Mouse (Mus musculus): ENCODE data around the gene Osbpl2. TPM values are rescaled to one million over a fixed set of nuclear protein-coding genes. Genes with fewer than 3 reads are reported as not detected.
A peak's percentile ranks its signal among the peaks of the same experiment; 100 is the strongest.

Gene Osbpl2
- polyA plus RNA-seq, 1 experiment from 2014 or later: 59.9 TPM

- Histone ChIP-seq H3K4me3 (ENCODE audit: low read depth, low read length) (no peak overlapping the region), H3K4me2 (ENCODE audit: low read length) (no peak overlapping the region), H3K4me1 (ENCODE audit: control insufficient read depth, insufficient read depth, low read length) (no peaks in the 10 kb centered on the region), H3K27me3 (replicated peaks; ENCODE audit: control insufficient read depth, insufficient read depth, low read length) (no peaks in the 10 kb centered on the region), H3K27ac (ENCODE audit: low read depth, low read length) (no peak overlapping the region), H3K9ac (ENCODE audit: low read length) (no peak overlapping the region), H3K9me3 (replicated peaks; ENCODE audit: control insufficient read depth, low read length) (no peaks in the 10 kb centered on the region), H3K36me3 (ENCODE audit: control insufficient read depth, insufficient read depth, low read length) (peaks cover 35% of the 10 kb centered on the region)
- DNase-seq (ENCODE audit: low spot score): no peak
- WGBS: 28% methylated on average over 3 of the region's 3 CpGs
- no peak for ATAC-seq
Observed at GRCm38 (mm10) chr2:180084565-180084964, 34.5 kb upstream of the Osbpl2 start.

- H3K27me3 ChIP-seq (replicated peaks; ENCODE audit: control insufficient read depth, insufficient read depth, low read length): no peaks in the 10 kb centered on the region
- peak; percentile 38 for DNase-seq (ENCODE audit: low spot score)
- H3K9me3 ChIP-seq (replicated peaks; ENCODE audit: control insufficient read depth, low read length): no peaks in the 10 kb centered on the region
- H3K4me3 ChIP-seq (ENCODE audit: low read depth, low read length): no peak overlapping the region
- H3K4me1 ChIP-seq (ENCODE audit: control insufficient read depth, insufficient read depth, low read length): no peaks in the 10 kb centered on the region
- H3K36me3 ChIP-seq (ENCODE audit: control insufficient read depth, insufficient read depth, low read length): peaks cover 27% of the 10 kb centered on the region
- peak overlapping the region; percentile 44; the same call in 1 of the 2 replicates for H3K27ac ChIP-seq (ENCODE audit: low read depth, low read length)
- WGBS: 59% methylated on average over 16 of the region's 16 CpGs
- ATAC-seq: 0 out of 2 replicates have a peak, but pooled peaks have one; percentile 32
- no peak overlapping the region for H3K9ac ChIP-seq (ENCODE audit: low read length)
- H3K4me2 ChIP-seq (ENCODE audit: low read length): no peak overlapping the region
Observed at GRCm38 (mm10) chr2:180085926-180086636, 33.0 kb upstream of the Osbpl2 start.

DNA sequence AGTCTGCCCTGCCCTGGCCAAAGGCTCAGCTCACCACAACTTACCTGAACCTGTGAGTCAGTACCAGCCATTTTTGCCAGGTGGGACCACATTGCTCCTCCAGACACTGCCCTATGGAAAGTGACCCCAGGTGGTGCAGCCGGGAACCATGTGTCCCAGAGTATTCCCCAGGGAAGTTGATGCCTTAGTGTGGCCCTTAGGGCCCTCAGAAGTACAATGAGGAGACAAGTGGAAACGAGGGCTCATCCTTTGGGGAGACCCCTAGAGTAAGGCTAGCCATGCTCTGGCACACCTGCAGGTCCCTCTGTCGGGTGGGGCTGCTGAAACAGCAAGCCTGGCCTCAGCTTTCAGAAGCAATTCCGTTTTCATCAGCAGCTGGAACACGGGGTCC, 32.5 kb upstream of the Osbpl2 start:
- Histone ChIP-seq H3K4me1 (ENCODE audit: control insufficient read depth, insufficient read depth, low read length) (no peaks in the 10 kb centered on the region), H3K27me3 (replicated peaks; ENCODE audit: control insufficient read depth, insufficient read depth, low read length) (no peaks in the 10 kb centered on the region), H3K36me3 (ENCODE audit: control insufficient read depth, insufficient read depth, low read length) (peaks cover 22% of the 10 kb centered on the region), H3K4me3 (ENCODE audit: low read depth, low read length) (no peak overlapping the region), H3K4me2 (ENCODE audit: low read length) (no peak overlapping the region), H3K9ac (ENCODE audit: low read length) (no peak overlapping the region), H3K27ac (ENCODE audit: low read depth, low read length) (no peak overlapping the region), H3K9me3 (replicated peaks; ENCODE audit: control insufficient read depth, low read length) (no peaks in the 10 kb centered on the region)
- 81% methylated on average over 5 of the region's 5 CpGs for WGBS
- ATAC-seq (no peak), DNase-seq (ENCODE audit: low spot score) (no peak)

- DNase-seq (ENCODE audit: low spot score): no peak
- no peak overlapping the region for H3K9ac ChIP-seq (ENCODE audit: low read length)
- no peak overlapping the region for H3K27ac ChIP-seq (ENCODE audit: low read depth, low read length)
- H3K4me3 ChIP-seq (ENCODE audit: low read depth, low read length): no peak overlapping the region
- no peak overlapping the region for H3K4me2 ChIP-seq (ENCODE audit: low read length)
- no peaks in the 10 kb centered on the region for H3K9me3 ChIP-seq (replicated peaks; ENCODE audit: control insufficient read depth, low read length)
- H3K27me3 ChIP-seq (replicated peaks; ENCODE audit: control insufficient read depth, insufficient read depth, low read length): no peaks in the 10 kb centered on the region
- ATAC-seq: no peak
- no peaks in the 10 kb centered on the region for H3K4me1 ChIP-seq (ENCODE audit: control insufficient read depth, insufficient read depth, low read length)
- WGBS: 96% methylated on average over 4 of the region's 4 CpGs
- H3K36me3 ChIP-seq (ENCODE audit: control insufficient read depth, insufficient read depth, low read length): peaks cover 15% of the 10 kb centered on the region
Observed at GRCm38 (mm10) chr2:180087472-180087871, 31.6 kb upstream of the Osbpl2 start.

GRCm38 (mm10) chr2:180090285-180090684, 28.8 kb upstream of the Osbpl2 start:
- Histone ChIP-seq H3K27me3 (replicated peaks; ENCODE audit: control insufficient read depth, insufficient read depth, low read length) (no peaks in the 10 kb centered on the region), H3K9ac (ENCODE audit: low read length) (no peak overlapping the region), H3K4me3 (ENCODE audit: low read depth, low read length) (no peak overlapping the region), H3K9me3 (replicated peaks; ENCODE audit: control insufficient read depth, low read length) (no peaks in the 10 kb centered on the region), H3K4me1 (ENCODE audit: control insufficient read depth, insufficient read depth, low read length) (peaks cover under 1% of the 10 kb centered on the region; the same call in 1 of the 2 replicates), H3K4me2 (ENCODE audit: low read length) (no peak overlapping the region), H3K27ac (ENCODE audit: low read depth, low read length) (no peak overlapping the region), H3K36me3 (ENCODE audit: control insufficient read depth, insufficient read depth, low read length) (no peaks in the 10 kb centered on the region)
- 70% methylated on average over 11 of the region's 11 CpGs for WGBS
- DNase-seq (ENCODE audit: low spot score): no peak
- ATAC-seq: no peak

DNA sequence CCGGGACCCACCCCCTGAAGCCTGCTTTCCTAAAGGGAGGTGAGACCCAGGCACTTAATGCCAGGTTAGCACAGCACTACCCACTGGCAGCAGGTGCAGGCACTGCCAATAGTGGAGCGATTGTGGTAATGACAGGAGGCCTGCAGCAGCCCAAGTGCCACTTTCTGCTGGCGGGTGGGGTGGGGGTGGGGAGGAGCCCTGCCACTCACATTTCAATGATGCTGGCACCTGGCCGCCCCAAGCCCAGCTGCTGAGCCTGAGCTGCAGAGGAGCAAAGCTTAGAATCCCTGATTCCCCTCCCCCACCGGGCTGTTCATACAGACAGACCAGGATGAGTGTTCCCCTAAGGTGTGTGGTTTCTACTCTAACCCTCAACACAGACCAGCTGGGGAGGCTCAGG, 23.4 kb upstream of the Osbpl2 start:
- peaks cover 10% of the 10 kb centered on the region; the same call in 1 of the 2 replicates for H3K4me1 ChIP-seq (ENCODE audit: control insufficient read depth, insufficient read depth, low read length)
- DNase-seq (ENCODE audit: low spot score): peak; percentile 68
- no peak overlapping the region for H3K4me2 ChIP-seq (ENCODE audit: low read length)
- peak; percentile 68 for ATAC-seq
- WGBS: 35% methylated on average over 5 of the region's 5 CpGs
- H3K27me3 ChIP-seq (replicated peaks; ENCODE audit: control insufficient read depth, insufficient read depth, low read length): peaks cover 3% of the 10 kb centered on the region; the same call in 1 of the 2 replicates
- peak overlapping the region; percentile 44; the same call in 1 of the 2 replicates for H3K27ac ChIP-seq (ENCODE audit: low read depth, low read length)
- no peak overlapping the region for H3K4me3 ChIP-seq (ENCODE audit: low read depth, low read length)
- H3K36me3 ChIP-seq (ENCODE audit: control insufficient read depth, insufficient read depth, low read length): no peaks in the 10 kb centered on the region
- H3K9me3 ChIP-seq (replicated peaks; ENCODE audit: control insufficient read depth, low read length): no peaks in the 10 kb centered on the region
- no peak overlapping the region for H3K9ac ChIP-seq (ENCODE audit: low read length)

DNA sequence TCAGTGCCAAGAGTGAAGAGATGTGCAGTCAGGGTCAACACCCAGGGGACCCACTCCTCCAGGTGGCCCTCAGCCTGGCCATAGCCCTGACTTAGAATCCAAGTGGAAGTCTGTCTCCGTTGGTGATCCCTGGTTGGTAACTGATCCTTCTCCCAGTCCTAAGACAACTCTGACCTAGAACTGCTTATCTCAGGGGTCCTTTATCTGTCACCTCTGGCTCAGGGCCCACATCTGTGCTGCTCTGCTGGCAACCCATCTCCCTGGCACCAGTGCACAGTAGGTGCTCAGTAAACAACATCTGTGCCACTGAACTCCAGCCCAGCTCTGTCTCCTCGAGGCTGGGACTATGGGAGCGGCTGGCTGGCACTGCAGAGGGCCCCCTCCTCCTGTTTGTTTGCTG, 21.5 kb upstream of the Osbpl2 start:
- Histone ChIP-seq H3K4me3 (ENCODE audit: low read depth, low read length) (no peak overlapping the region), H3K27ac (ENCODE audit: low read depth, low read length) (no peak overlapping the region), H3K4me1 (ENCODE audit: control insufficient read depth, insufficient read depth, low read length) (peaks cover 10% of the 10 kb centered on the region; the same call in 1 of the 2 replicates), H3K4me2 (ENCODE audit: low read length) (no peak overlapping the region), H3K27me3 (replicated peaks; ENCODE audit: control insufficient read depth, insufficient read depth, low read length) (peaks cover 19% of the 10 kb centered on the region), H3K9me3 (replicated peaks; ENCODE audit: control insufficient read depth, low read length) (no peaks in the 10 kb centered on the region), H3K9ac (ENCODE audit: low read length) (no peak overlapping the region), H3K36me3 (ENCODE audit: control insufficient read depth, insufficient read depth, low read length) (no peaks in the 10 kb centered on the region)
- DNase-seq (ENCODE audit: low spot score): no peak
- ATAC-seq: no peak
- WGBS: 29% methylated on average over 3 of the region's 3 CpGs

- no peak for ATAC-seq
- no peak overlapping the region for H3K27ac ChIP-seq (ENCODE audit: low read depth, low read length)
Observed at GRCm38 (mm10) chr2:180098167-180098566, 20.9 kb upstream of the Osbpl2 start.

DNA sequence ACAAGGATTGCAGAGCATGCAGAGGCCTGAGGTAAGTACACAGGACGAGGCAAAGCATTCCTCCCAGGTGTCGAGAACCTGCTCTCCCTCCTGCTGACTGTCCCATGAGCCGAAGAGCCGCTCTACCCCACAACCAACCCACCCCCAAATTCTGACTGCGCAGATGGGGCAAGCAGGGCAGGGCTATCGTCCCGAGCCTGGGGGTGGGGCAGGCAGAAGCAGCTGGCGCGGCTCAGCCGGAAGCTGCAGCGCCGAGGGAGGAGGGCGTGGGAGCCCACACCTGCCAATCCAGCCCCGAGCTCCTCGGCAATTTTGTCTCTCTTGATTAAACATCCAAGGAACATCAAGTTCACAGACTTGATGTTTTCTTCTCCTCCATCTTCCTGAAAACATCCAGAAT, 19.6 kb upstream of the Osbpl2 start:
- no peak for DNase-seq (ENCODE audit: low spot score)
- peak overlapping the region; percentile 25; the same call in 1 of the 2 replicates for H3K9ac ChIP-seq (ENCODE audit: low read length)
- H3K4me3 ChIP-seq (ENCODE audit: low read depth, low read length): no peak overlapping the region
- ATAC-seq: no peak
- peaks cover 19% of the 10 kb centered on the region; the same call in 1 of the 2 replicates for H3K4me1 ChIP-seq (ENCODE audit: control insufficient read depth, insufficient read depth, low read length)
- peaks cover 38% of the 10 kb centered on the region for H3K27me3 ChIP-seq (replicated peaks; ENCODE audit: control insufficient read depth, insufficient read depth, low read length)
- 12% methylated on average over 15 of the region's 15 CpGs for WGBS
- H3K36me3 ChIP-seq (ENCODE audit: control insufficient read depth, insufficient read depth, low read length): no peaks in the 10 kb centered on the region
- peak overlapping the region; percentile 20; the same call in 1 of the 2 replicates for H3K4me2 ChIP-seq (ENCODE audit: low read length)
- H3K27ac ChIP-seq (ENCODE audit: low read depth, low read length): no peak overlapping the region
- H3K9me3 ChIP-seq (replicated peaks; ENCODE audit: control insufficient read depth, low read length): no peaks in the 10 kb centered on the region

More at GRCm38 (mm10) chr2:180098167-180098566, 20.9 kb upstream of the Osbpl2 start:
- Histone ChIP-seq H3K4me1 (ENCODE audit: control insufficient read depth, insufficient read depth, low read length) (peaks cover 15% of the 10 kb centered on the region; the same call in 1 of the 2 replicates), H3K9me3 (replicated peaks; ENCODE audit: control insufficient read depth, low read length) (no peaks in the 10 kb centered on the region), H3K4me3 (ENCODE audit: low read depth, low read length) (no peak overlapping the region), H3K4me2 (ENCODE audit: low read length) (no peak overlapping the region), H3K9ac (ENCODE audit: low read length) (no peak overlapping the region), H3K36me3 (ENCODE audit: control insufficient read depth, insufficient read depth, low read length) (no peaks in the 10 kb centered on the region), H3K27me3 (replicated peaks; ENCODE audit: control insufficient read depth, insufficient read depth, low read length) (peaks cover 25% of the 10 kb centered on the region)
- 39% methylated on average over 5 of the region's 5 CpGs for WGBS
- no peak for DNase-seq (ENCODE audit: low spot score)

All from forebrain, embryonic 14.5 days (tissue).